In genomic region chr15:27937003-27937860, GRCm38 (mm10) we compare ENCODE assay signal across 8 mouse cellular contexts.
DNase-seq lines count a peak whose midpoint lies in the region; ATAC-seq lines count a peak whose summit lies in the region.

No protein-coding gene starts in this region.

- peak overlapping the region; percentile 49 for H3K4me2 ChIP-seq in kidney, embryonic 14.5 days (replicated peaks; ENCODE audit: low read depth, low read length)
- H3K4me2 ChIP-seq in limb, embryonic 13.5 days (replicated peaks) = peak overlapping the region; percentile 59
- H3K4me2 ChIP-seq in midbrain, embryonic 16.5 days (ENCODE audit: low read length) = peak overlapping the region; percentile 70

- peak overlapping the region; percentile 54; the same call in 1 of the 2 replicates for H3K9ac ChIP-seq in kidney, embryonic 14.5 days (ENCODE audit: low read depth, low read length)
- H3K9ac ChIP-seq in limb, embryonic 13.5 days = 0 out of 2 replicates have a peak overlapping the region, but pooled peaks have one; percentile 35
- peak overlapping the region; percentile 65 for H3K9ac ChIP-seq in midbrain, embryonic 16.5 days (ENCODE audit: low read depth, low read length)

- H3K27ac ChIP-seq in heart, embryonic 10.5 days = peak overlapping the region; percentile 80
- no peak overlapping the region; the same call in 1 of the 2 replicates for H3K27ac ChIP-seq in kidney, embryonic 14.5 days (ENCODE audit: low read depth, low read length)
- no peak overlapping the region for H3K27ac ChIP-seq in limb, embryonic 13.5 days
- H3K27ac ChIP-seq in midbrain, embryonic 16.5 days (ENCODE audit: low read length) = peak overlapping the region; percentile 93

- peak overlapping the region; percentile 48 for H3K4me3 ChIP-seq in heart, embryonic 10.5 days
- peak overlapping the region; percentile 28 for H3K4me3 ChIP-seq in kidney, embryonic 14.5 days (ENCODE audit: low read length)
- H3K4me3 ChIP-seq in limb, embryonic 13.5 days = peak overlapping the region; percentile 24
- H3K4me3 ChIP-seq in midbrain, embryonic 16.5 days (ENCODE audit: low read depth, low read length) = peak overlapping the region; percentile 32

- peak; percentile 45 for DNase-seq in ovary, postnatal 36 days (ENCODE audit: low spot score)
- no peak for DNase-seq in ovary, postnatal 10 days (ENCODE audit: low spot score)
- peak; percentile 75 for DNase-seq in embryo, embryonic 11.5 days (ENCODE audit: low read depth, low spot score)
- DNase-seq in heart, embryonic 10.5 days (ENCODE audit: low spot score) = peak; percentile 88
- DNase-seq in yolk sac, embryonic 10.5 days (ENCODE audit: low spot score) = peak; percentile 77

- H3K9me3 ChIP-seq in heart, embryonic 10.5 days = no peaks in the 10 kb centered on the region
- no peaks in the 10 kb centered on the region for H3K9me3 ChIP-seq in kidney, embryonic 14.5 days (ENCODE audit: control insufficient read depth, low read length)
- no peaks in the 10 kb centered on the region for H3K9me3 ChIP-seq in limb, embryonic 13.5 days
- H3K9me3 ChIP-seq in midbrain, embryonic 16.5 days (replicated peaks; ENCODE audit: control insufficient read depth, low read length, poor library complexity, severe bottlenecking) = no peaks in the 10 kb centered on the region

- 22% methylated on average over 20 of the region's 20 CpGs for WGBS in heart, embryonic 10.5 days
- WGBS in kidney, embryonic 14.5 days = 15% methylated on average over 20 of the region's 20 CpGs
- 20% methylated on average over 20 of the region's 20 CpGs for WGBS in limb, embryonic 13.5 days
- 3% methylated on average over 20 of the region's 20 CpGs for WGBS in midbrain, embryonic 16.5 days

- peaks cover 62% of the 10 kb centered on the region for H3K4me1 ChIP-seq in heart, embryonic 10.5 days
- peaks cover 48% of the 10 kb centered on the region for H3K4me1 ChIP-seq in kidney, embryonic 14.5 days (ENCODE audit: control insufficient read depth, insufficient read depth, low read length)
- peaks cover 57% of the 10 kb centered on the region for H3K4me1 ChIP-seq in limb, embryonic 13.5 days
- H3K4me1 ChIP-seq in midbrain, embryonic 16.5 days (ENCODE audit: control insufficient read depth, insufficient read depth, low read length) = peaks cover 44% of the 10 kb centered on the region

- H3K27me3 ChIP-seq in heart, embryonic 10.5 days (ENCODE audit: insufficient read depth, poor library complexity, severe bottlenecking) = no peaks in the 10 kb centered on the region
- H3K27me3 ChIP-seq in kidney, embryonic 14.5 days (ENCODE audit: control insufficient read depth, insufficient read depth, low read length) = no peaks in the 10 kb centered on the region
- H3K27me3 ChIP-seq in limb, embryonic 13.5 days = peaks cover 6% of the 10 kb centered on the region; the same call in 1 of the 2 replicates
- H3K27me3 ChIP-seq in midbrain, embryonic 16.5 days (ENCODE audit: control insufficient read depth, insufficient read depth, low read depth, low read length) = no peaks in the 10 kb centered on the region

- H3K36me3 ChIP-seq in heart, embryonic 10.5 days = no peaks in the 10 kb centered on the region
- H3K36me3 ChIP-seq in kidney, embryonic 14.5 days (ENCODE audit: control insufficient read depth, insufficient read depth, low read length) = no peaks in the 10 kb centered on the region
- no peaks in the 10 kb centered on the region for H3K36me3 ChIP-seq in limb, embryonic 13.5 days
- H3K36me3 ChIP-seq in midbrain, embryonic 16.5 days (ENCODE audit: control insufficient read depth, insufficient read depth, low read length) = no peaks in the 10 kb centered on the region

- peak; percentile 89 for ATAC-seq in kidney, embryonic 14.5 days (ENCODE audit: low FRiP score, low TSS enrichment)
- peak; percentile 88 for ATAC-seq in limb, embryonic 13.5 days (ENCODE audit: low FRiP score, low read depth)
- ATAC-seq in midbrain, embryonic 16.5 days = peak; percentile 97

Comparison
In these comparisons a context has a peak if more than half of its experiments do, and no peak if none do; other contexts are left out.
1. H3K27ac ChIP-seq: peak in heart, embryonic 10.5 days (single experiment) and midbrain, embryonic 16.5 days (single experiment); none in kidney, embryonic 14.5 days (single experiment) and limb, embryonic 13.5 days (single experiment).
2. Peak in every context shown above with its lines, with median percentiles within 50 percentile points of each other: H3K4me3 ChIP-seq, ATAC-seq, H3K4me2 ChIP-seq and H3K9ac ChIP-seq.